Mouse (Mus musculus): ENCODE data around the gene Dnm2. TPM values are rescaled to one million over a fixed set of nuclear protein-coding genes. Genes with fewer than 3 reads are reported as not detected.
A peak's percentile ranks its signal among the peaks of the same experiment; 100 is the strongest.

The Dnm2 gene
- total and polyA plus RNA-seq, 2 experiments from 2014 or later, result 58.6 to 80.4 TPM

DNA sequence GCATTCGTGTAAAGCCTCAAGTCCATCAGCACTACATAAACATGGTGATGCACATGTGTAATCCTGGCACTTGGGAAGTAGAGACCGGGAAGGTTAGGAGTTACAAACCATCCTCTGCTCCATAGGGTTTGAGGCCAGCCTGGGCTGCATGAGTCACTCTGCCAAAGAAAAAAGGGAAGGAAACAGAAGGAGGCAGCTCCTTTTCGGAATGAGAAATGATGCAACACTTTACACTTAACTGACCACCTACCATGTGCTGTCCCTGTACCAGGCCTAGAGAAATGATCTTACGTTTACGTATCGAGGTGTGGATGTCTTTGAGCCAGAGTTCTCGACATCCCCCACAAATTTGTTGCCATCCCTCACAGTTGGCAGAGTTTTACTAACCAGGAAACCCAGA is 28.3 kb downstream of the Dnm2 start:
- H3K4me2 ChIP-seq (ENCODE audit: low read depth, low read length), result no peak overlapping the region
- no peak for TF ChIP-seq CTCF (IDR thresholded peaks at IDR 0.05; ENCODE audit: low read depth)
- 91% methylated on average over 7 of the region's 7 CpGs for WGBS

DNA sequence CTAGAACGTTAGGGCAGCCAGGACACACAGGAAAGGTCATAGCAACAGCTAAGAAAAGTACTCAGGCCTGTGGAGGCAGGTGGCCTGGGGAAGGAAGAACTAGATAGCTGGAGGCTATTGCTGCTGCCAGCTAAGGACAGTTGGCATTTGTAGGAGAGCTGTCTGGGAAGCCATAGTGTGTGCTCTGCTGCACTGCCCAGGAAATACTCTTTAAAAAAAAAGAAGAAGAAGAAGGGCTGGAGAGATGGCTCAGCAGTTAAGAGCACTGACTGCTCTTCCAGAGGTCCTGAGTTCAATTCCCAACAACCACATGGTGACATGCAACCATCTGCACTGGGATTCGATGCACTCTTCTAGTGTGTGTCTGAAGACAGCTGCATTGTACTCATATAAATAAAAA is 28.8 kb downstream of the Dnm2 start:
- no peak for ATAC-seq
- no peak for TF ChIP-seq CTCF (IDR thresholded peaks at IDR 0.05; ENCODE audit: low read depth)
- H3K9me3 ChIP-seq (ENCODE audit: low read length), result no peaks in the 10 kb centered on the region
- H3K9ac ChIP-seq (replicated peaks; ENCODE audit: low read length), result no peak overlapping the region
- H3K27ac ChIP-seq, result no peak overlapping the region
- no peak overlapping the region for H3K4me2 ChIP-seq (ENCODE audit: low read depth, low read length)
- no peaks in the 10 kb centered on the region; the same call in 1 of the 2 replicates for H3K4me1 ChIP-seq (ENCODE audit: insufficient read depth, low read length)
- H3K36me3 ChIP-seq (ENCODE audit: insufficient read depth, low read length), result no peaks in the 10 kb centered on the region
- no peaks in the 10 kb centered on the region for H3K27me3 ChIP-seq (ENCODE audit: insufficient read depth, low read length)
- WGBS, result 92% methylated on average over 2 of the region's 2 CpGs
- H3K4me3 ChIP-seq (ENCODE audit: low read length), result no peak overlapping the region
- DNase-seq (ENCODE audit: low spot score), result no peak

More for the DNA sequence above, 28.3 kb downstream of the Dnm2 start:
- Histone ChIP-seq H3K36me3 (ENCODE audit: insufficient read depth, low read length) (no peaks in the 10 kb centered on the region), H3K27ac (no peak overlapping the region; the same call in 1 of the 2 replicates), H3K4me1 (ENCODE audit: insufficient read depth, low read length) (no peaks in the 10 kb centered on the region; the same call in 1 of the 2 replicates), H3K4me3 (ENCODE audit: low read length) (no peak overlapping the region), H3K9ac (replicated peaks; ENCODE audit: low read length) (no peak overlapping the region), H3K9me3 (ENCODE audit: low read length) (no peaks in the 10 kb centered on the region), H3K27me3 (ENCODE audit: insufficient read depth, low read length) (no peaks in the 10 kb centered on the region)
- ATAC-seq (no peak), DNase-seq (ENCODE audit: low spot score) (no peak)

DNA sequence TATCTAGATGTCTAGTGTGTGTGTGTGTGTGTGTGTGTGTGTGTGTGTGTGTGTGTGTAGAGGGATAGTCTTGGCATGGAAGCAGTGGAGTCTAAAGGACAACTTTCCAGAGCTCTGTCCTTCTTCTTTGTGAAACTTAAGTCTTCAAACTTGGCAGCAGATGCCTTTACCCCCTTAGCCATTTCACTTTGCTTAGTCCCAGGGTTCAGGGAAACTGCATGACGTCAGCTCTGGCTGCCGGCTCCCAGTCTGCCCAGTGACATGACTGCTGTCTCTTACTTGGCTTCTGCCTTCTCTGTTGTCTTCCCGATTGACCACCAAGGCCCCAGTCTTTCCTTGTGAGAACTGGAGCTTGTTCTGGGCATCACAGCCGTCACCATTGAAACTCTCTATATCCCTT is 29.8 kb downstream of the Dnm2 start:
- H3K4me1 ChIP-seq (ENCODE audit: insufficient read depth, low read length), result no peaks in the 10 kb centered on the region; the same call in 1 of the 2 replicates
- DNase-seq (ENCODE audit: low spot score), result no peak
- H3K27ac ChIP-seq, result no peak overlapping the region
- WGBS, result 68% methylated on average over 4 of the region's 4 CpGs
- TF ChIP-seq CTCF (IDR thresholded peaks at IDR 0.05; ENCODE audit: low read depth), result no peak
- H3K4me2 ChIP-seq (ENCODE audit: low read depth, low read length), result no peak overlapping the region
- ATAC-seq, result peak; percentile 25; the same call in 1 of the 2 replicates
- H3K27me3 ChIP-seq (ENCODE audit: insufficient read depth, low read length), result no peaks in the 10 kb centered on the region
- no peaks in the 10 kb centered on the region for H3K36me3 ChIP-seq (ENCODE audit: insufficient read depth, low read length)
- H3K9me3 ChIP-seq (ENCODE audit: low read length), result no peaks in the 10 kb centered on the region
- no peak overlapping the region for H3K9ac ChIP-seq (replicated peaks; ENCODE audit: low read length)
- no peak overlapping the region for H3K4me3 ChIP-seq (ENCODE audit: low read length)

DNA sequence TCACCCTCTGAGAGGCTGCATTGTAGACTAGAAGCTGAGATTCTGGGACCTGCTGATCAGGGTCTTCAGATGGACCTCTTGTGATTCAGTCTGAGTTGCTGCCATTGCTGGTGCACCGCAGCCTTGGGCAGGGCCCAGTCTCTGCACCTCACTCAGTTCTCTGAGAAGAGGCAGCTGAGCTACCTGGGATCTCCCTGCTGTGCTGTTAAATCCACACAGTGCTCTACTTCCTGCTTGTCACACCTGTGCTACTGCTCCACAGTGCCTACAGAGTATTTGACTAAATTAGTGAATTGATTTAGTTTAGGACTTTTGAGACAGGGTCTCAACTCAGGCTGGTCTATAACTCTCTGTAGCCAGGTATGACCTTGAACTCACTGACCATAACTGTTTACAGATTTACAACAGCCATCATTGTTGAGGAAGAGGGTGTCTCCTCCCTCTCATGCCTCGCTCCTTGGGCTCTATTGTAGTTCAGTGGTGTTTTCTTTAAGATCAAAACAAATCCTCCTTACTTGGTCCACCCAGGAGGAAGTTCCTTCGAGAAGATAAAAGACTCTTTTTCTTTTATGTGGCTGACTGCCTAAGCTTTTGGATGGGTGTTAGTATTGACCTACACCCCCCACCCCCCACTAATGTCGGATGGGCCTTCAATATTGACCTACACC is 30.5 kb downstream of the Dnm2 start:
- no peak overlapping the region for H3K4me3 ChIP-seq (ENCODE audit: low read length)
- H3K36me3 ChIP-seq (ENCODE audit: insufficient read depth, low read length), result no peaks in the 10 kb centered on the region
- WGBS, result 64% methylated on average over 4 of the region's 4 CpGs
- TF ChIP-seq CTCF (IDR thresholded peaks at IDR 0.05; ENCODE audit: low read depth), result no peak
- H3K9me3 ChIP-seq (ENCODE audit: low read length), result no peaks in the 10 kb centered on the region
- no peak overlapping the region for H3K4me2 ChIP-seq (ENCODE audit: low read depth, low read length)
- ATAC-seq, result no peak
- H3K9ac ChIP-seq (replicated peaks; ENCODE audit: low read length), result no peak overlapping the region
- no peak for DNase-seq (ENCODE audit: low spot score)
- no peaks in the 10 kb centered on the region for H3K27me3 ChIP-seq (ENCODE audit: insufficient read depth, low read length)
- no peaks in the 10 kb centered on the region; the same call in 1 of the 2 replicates for H3K4me1 ChIP-seq (ENCODE audit: insufficient read depth, low read length)
- no peak overlapping the region for H3K27ac ChIP-seq

DNA sequence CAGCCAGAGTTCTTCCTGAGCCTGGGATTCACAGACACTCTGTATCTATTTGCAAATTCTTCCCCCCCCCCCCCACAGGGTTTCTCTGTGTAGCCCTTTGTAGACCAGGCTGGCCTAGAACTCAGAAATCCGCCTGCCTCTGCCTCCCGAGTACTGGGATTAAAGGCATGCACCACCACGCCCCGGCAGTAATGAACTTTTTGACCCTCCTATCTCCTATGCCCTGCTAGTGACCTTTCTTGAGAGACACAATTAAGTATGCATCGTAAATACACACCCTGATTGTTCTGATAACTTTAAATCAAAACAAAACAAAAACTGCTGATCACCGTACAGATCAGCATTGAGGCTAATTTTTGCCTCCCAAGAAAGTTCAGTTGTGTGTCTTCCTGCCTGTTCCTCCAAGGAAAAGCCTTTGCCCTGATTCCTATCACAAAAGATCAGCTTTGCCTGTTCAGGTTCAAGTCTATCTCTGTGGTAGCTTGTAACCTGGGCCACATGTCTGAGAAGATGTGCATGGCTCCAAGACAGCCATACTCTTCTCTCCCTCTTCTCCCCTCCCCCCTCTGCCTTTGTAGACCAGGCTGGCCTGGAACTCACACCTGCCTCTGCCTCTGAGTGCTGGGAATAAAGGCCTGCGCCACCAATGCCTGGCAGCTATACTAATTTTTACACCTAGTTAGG is 31.7 kb downstream of the Dnm2 start:
- H3K4me3 ChIP-seq (ENCODE audit: low read length), result no peak overlapping the region
- H3K27me3 ChIP-seq (ENCODE audit: insufficient read depth, low read length), result no peaks in the 10 kb centered on the region
- no peak overlapping the region for H3K27ac ChIP-seq
- H3K36me3 ChIP-seq (ENCODE audit: insufficient read depth, low read length), result no peaks in the 10 kb centered on the region
- 89% methylated on average over 7 of the region's 7 CpGs for WGBS
- H3K4me2 ChIP-seq (ENCODE audit: low read depth, low read length), result no peak overlapping the region
- no peak overlapping the region for H3K9ac ChIP-seq (replicated peaks; ENCODE audit: low read length)
- H3K9me3 ChIP-seq (ENCODE audit: low read length), result no peaks in the 10 kb centered on the region
- no peak for TF ChIP-seq CTCF (IDR thresholded peaks at IDR 0.05; ENCODE audit: low read depth)
- no peak for ATAC-seq
- no peaks in the 10 kb centered on the region; the same call in 1 of the 2 replicates for H3K4me1 ChIP-seq (ENCODE audit: insufficient read depth, low read length)
- DNase-seq (ENCODE audit: low spot score), result no peak

DNA sequence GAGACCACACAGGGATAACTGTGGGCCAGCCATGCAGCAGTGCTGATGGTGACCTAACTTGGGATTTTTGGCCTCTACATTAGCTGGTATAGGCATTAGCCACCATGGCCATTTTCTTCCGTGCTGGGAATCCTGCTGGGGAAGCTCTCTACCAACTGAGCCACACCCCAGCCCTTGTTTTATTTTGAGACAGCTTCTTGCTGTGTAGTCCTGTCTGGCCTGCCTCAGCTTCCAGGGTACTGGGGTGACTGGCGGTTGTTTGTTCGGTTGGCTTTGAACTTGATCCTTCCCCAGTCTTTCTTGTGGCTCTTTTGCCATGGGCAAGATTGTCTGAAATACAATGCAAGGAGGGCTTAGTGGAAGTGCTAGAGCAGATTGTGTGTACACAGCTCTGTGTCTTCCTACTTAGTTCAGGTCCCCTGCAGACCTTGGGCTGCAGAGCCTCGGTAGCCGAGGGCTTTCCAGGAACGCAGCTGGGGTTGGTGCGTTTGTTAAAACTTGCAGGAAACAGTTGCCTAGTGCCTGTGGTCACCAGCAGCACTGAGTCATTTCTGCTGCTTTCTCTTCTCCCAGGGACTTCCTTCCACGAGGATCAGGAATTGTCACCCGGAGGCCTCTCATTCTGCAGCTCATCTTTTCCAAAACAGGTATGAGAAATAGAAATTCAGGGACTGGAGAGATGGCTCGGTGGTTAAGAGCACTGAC is 32.4 kb downstream of the Dnm2 start:
- H3K4me2 ChIP-seq (ENCODE audit: low read depth, low read length), result no peak overlapping the region
- no peak overlapping the region for H3K9ac ChIP-seq (replicated peaks; ENCODE audit: low read length)
- TF ChIP-seq CTCF (IDR thresholded peaks at IDR 0.05; ENCODE audit: low read depth), result no peak
- DNase-seq (ENCODE audit: low spot score) (no peak), ATAC-seq (no peak)
- no peaks in the 10 kb centered on the region for H3K9me3 ChIP-seq (ENCODE audit: low read length)
- no peaks in the 10 kb centered on the region; the same call in 1 of the 2 replicates for H3K4me1 ChIP-seq (ENCODE audit: insufficient read depth, low read length)
- WGBS, result 81% methylated on average over 10 of the region's 10 CpGs
- no peaks in the 10 kb centered on the region for H3K27me3 ChIP-seq (ENCODE audit: insufficient read depth, low read length)
- H3K27ac ChIP-seq, result no peak overlapping the region
- no peaks in the 10 kb centered on the region for H3K36me3 ChIP-seq (ENCODE audit: insufficient read depth, low read length)
- no peak overlapping the region for H3K4me3 ChIP-seq (ENCODE audit: low read length)

All from hindbrain, postnatal 0 days (tissue).